Mouse (Mus musculus): Measurements from ENCODE around the gene Ddx3x. TPM values are rescaled to one million over a fixed set of nuclear protein-coding genes. Genes with fewer than 3 reads are reported as not detected.

Gene Ddx3x
- polyA plus RNA-seq, 1 experiment, result 63.1 TPM

- no peak for TF ChIP-seq MYOG (IDR thresholded peaks at IDR 0.05; ENCODE audit: control insufficient read depth, extremely low read depth, insufficient read length)
- no peak for TF ChIP-seq MYOD1 (IDR thresholded peaks at IDR 0.05; ENCODE audit: control insufficient read depth, insufficient read length, low read depth)
- no peak for TF ChIP-seq USF1 (IDR thresholded peaks at IDR 0.05; ENCODE audit: low read depth)
- TF ChIP-seq FOSL1 (IDR thresholded peaks at IDR 0.05; ENCODE audit: insufficient read depth, low read length, poor library complexity, severe bottlenecking), result no peak
- no peak for TF ChIP-seq CEBPB (IDR thresholded peaks at IDR 0.05; ENCODE audit: low read depth)
- TF ChIP-seq CTCF (IDR thresholded peaks at IDR 0.05; ENCODE audit: control insufficient read depth, insufficient read depth, insufficient read length), result no peak
- no peak for TF ChIP-seq MAX (IDR thresholded peaks at IDR 0.05)
- no peak overlapping the region for H3ac ChIP-seq (ENCODE audit: control insufficient read depth, insufficient read length, low read depth)
- H3K27me3 ChIP-seq (ENCODE audit: control insufficient read depth, insufficient read depth, insufficient read length), result no peaks in the 10 kb centered on the region
These were observed 37.3 kb upstream of the Ddx3x start for GRCm38 (mm10) chrX:13243133-13244123.

GRCm38 (mm10) chrX:13244588-13244987 is 36.2 kb upstream of the Ddx3x start:
- no peaks in the 10 kb centered on the region for H3K36me3 ChIP-seq (ENCODE audit: control insufficient read depth, insufficient read depth)
- H3K79me2 ChIP-seq (ENCODE audit: control insufficient read depth, insufficient read depth), result no peaks in the 10 kb centered on the region
- H3K79me3 ChIP-seq (ENCODE audit: low read depth), result no peaks in the 10 kb centered on the region
- TF ChIP-seq MAX (IDR thresholded peaks at IDR 0.05), result no peak
- no peak for TF ChIP-seq MYOG (IDR thresholded peaks at IDR 0.05; ENCODE audit: control insufficient read depth, extremely low read depth, insufficient read length)
- TF ChIP-seq FOSL1 (IDR thresholded peaks at IDR 0.05; ENCODE audit: insufficient read depth, low read length, poor library complexity, severe bottlenecking), result no peak
- no peak for TF ChIP-seq USF1 (IDR thresholded peaks at IDR 0.05; ENCODE audit: low read depth)
- TF ChIP-seq CEBPB (IDR thresholded peaks at IDR 0.05; ENCODE audit: low read depth), result no peak
- no peak overlapping the region for H3ac ChIP-seq (ENCODE audit: control insufficient read depth, insufficient read length, low read depth)
- no peaks in the 10 kb centered on the region for H3K27me3 ChIP-seq (ENCODE audit: control insufficient read depth, insufficient read depth, insufficient read length)
- no peak overlapping the region for H3K4me3 ChIP-seq (ENCODE audit: insufficient read depth, poor library complexity, severe bottlenecking)

More at GRCm38 (mm10) chrX:13243133-13244123, 37.3 kb upstream of the Ddx3x start:
- H3K4me3 ChIP-seq (ENCODE audit: insufficient read depth, poor library complexity, severe bottlenecking), result no peak overlapping the region
- no peaks in the 10 kb centered on the region for H3K36me3 ChIP-seq (ENCODE audit: control insufficient read depth, insufficient read depth)
- H3K79me3 ChIP-seq (ENCODE audit: low read depth), result no peaks in the 10 kb centered on the region
- no peaks in the 10 kb centered on the region for H3K79me2 ChIP-seq (ENCODE audit: control insufficient read depth, insufficient read depth)

- Histone ChIP-seq H3K79me3 (ENCODE audit: low read depth) (no peaks in the 10 kb centered on the region), H3K79me2 (ENCODE audit: control insufficient read depth, insufficient read depth) (no peaks in the 10 kb centered on the region), H3K27me3 (ENCODE audit: control insufficient read depth, insufficient read depth, insufficient read length) (no peaks in the 10 kb centered on the region), H3K36me3 (ENCODE audit: control insufficient read depth, insufficient read depth) (no peaks in the 10 kb centered on the region), H3ac (ENCODE audit: control insufficient read depth, insufficient read length, low read depth) (no peak overlapping the region), H3K4me3 (ENCODE audit: insufficient read depth, poor library complexity, severe bottlenecking) (no peak overlapping the region)
- TF ChIP-seq CEBPB (IDR thresholded peaks at IDR 0.05; ENCODE audit: low read depth) (no peak), MYOG (IDR thresholded peaks at IDR 0.05; ENCODE audit: control insufficient read depth, extremely low read depth, insufficient read length) (no peak), CTCF (IDR thresholded peaks at IDR 0.05; ENCODE audit: control insufficient read depth, insufficient read depth, insufficient read length) (no peak)
These were observed 35.7 kb upstream of the Ddx3x start for GRCm38 (mm10) chrX:13245027-13245426.

- Histone ChIP-seq H3ac (ENCODE audit: control insufficient read depth, insufficient read length, low read depth) (no peak overlapping the region), H3K27me3 (ENCODE audit: control insufficient read depth, insufficient read depth, insufficient read length) (no peaks in the 10 kb centered on the region), H3K4me3 (ENCODE audit: insufficient read depth, poor library complexity, severe bottlenecking) (no peak overlapping the region), H3K79me3 (ENCODE audit: low read depth) (no peaks in the 10 kb centered on the region), H3K36me3 (ENCODE audit: control insufficient read depth, insufficient read depth) (no peaks in the 10 kb centered on the region), H3K79me2 (ENCODE audit: control insufficient read depth, insufficient read depth) (no peaks in the 10 kb centered on the region)
- no peak for TF ChIP-seq FOSL1 (IDR thresholded peaks at IDR 0.05; ENCODE audit: insufficient read depth, low read length, poor library complexity, severe bottlenecking)
- TF ChIP-seq USF1 (IDR thresholded peaks at IDR 0.05; ENCODE audit: low read depth), result no peak
- TF ChIP-seq MYOD1 (IDR thresholded peaks at IDR 0.05; ENCODE audit: control insufficient read depth, insufficient read length, low read depth), result no peak
- no peak for TF ChIP-seq MAX (IDR thresholded peaks at IDR 0.05)
- TF ChIP-seq CTCF (IDR thresholded peaks at IDR 0.05; ENCODE audit: control insufficient read depth, insufficient read depth, insufficient read length), result no peak
- no peak for TF ChIP-seq MYOG (IDR thresholded peaks at IDR 0.05; ENCODE audit: control insufficient read depth, extremely low read depth, insufficient read length)
- TF ChIP-seq CEBPB (IDR thresholded peaks at IDR 0.05; ENCODE audit: low read depth), result no peak
These were observed 29.1 kb upstream of the Ddx3x start for GRCm38 (mm10) chrX:13251683-13252082.

- TF ChIP-seq CEBPB (IDR thresholded peaks at IDR 0.05; ENCODE audit: low read depth), result no peak
- no peak for TF ChIP-seq MAX (IDR thresholded peaks at IDR 0.05)
- TF ChIP-seq MYOG (IDR thresholded peaks at IDR 0.05; ENCODE audit: control insufficient read depth, extremely low read depth, insufficient read length), result no peak
- TF ChIP-seq CTCF (IDR thresholded peaks at IDR 0.05; ENCODE audit: control insufficient read depth, insufficient read depth, insufficient read length), result no peak
- no peak for TF ChIP-seq FOSL1 (IDR thresholded peaks at IDR 0.05; ENCODE audit: insufficient read depth, low read length, poor library complexity, severe bottlenecking)
- no peak for TF ChIP-seq USF1 (IDR thresholded peaks at IDR 0.05; ENCODE audit: low read depth)
- TF ChIP-seq MYOD1 (IDR thresholded peaks at IDR 0.05; ENCODE audit: control insufficient read depth, insufficient read length, low read depth), result no peak
- Histone ChIP-seq H3K79me2 (ENCODE audit: control insufficient read depth, insufficient read depth) (no peaks in the 10 kb centered on the region), H3K27me3 (ENCODE audit: control insufficient read depth, insufficient read depth, insufficient read length) (no peaks in the 10 kb centered on the region), H3K4me3 (ENCODE audit: insufficient read depth, poor library complexity, severe bottlenecking) (no peak overlapping the region), H3ac (ENCODE audit: control insufficient read depth, insufficient read length, low read depth) (no peak overlapping the region), H3K79me3 (ENCODE audit: low read depth) (no peaks in the 10 kb centered on the region), H3K36me3 (ENCODE audit: control insufficient read depth, insufficient read depth) (no peaks in the 10 kb centered on the region)
These were observed 26.5 kb upstream of the Ddx3x start for GRCm38 (mm10) chrX:13254273-13254672.
